Mouse (Mus musculus) C2C12 (cell line): ENCODE results near the gene Kif3c. TPM values are rescaled to one million over a fixed set of nuclear protein-coding genes. Genes with fewer than 3 reads are reported as not detected.
"Not testable (repeated sequence)": the region's sequence is repeated elsewhere in the genome, so short reads cannot be mapped to it uniquely, and the experiment has no call there.

ENCODE experiments used
- H3K27me3 ChIP-seq: one replicate; pipeline ENCODE4 v1.6.1; 2011; ENCODE audit not compliant: control insufficient read depth, insufficient read depth, insufficient read length
- H3K36me3 ChIP-seq: one replicate; pipeline ENCODE4 v1.6.1; 2011; ENCODE audit not compliant: control insufficient read depth, insufficient read depth
- H3K4me3 ChIP-seq: one replicate; pipeline ENCODE4 v1.5.1; 2011; ENCODE audit warnings: mild to moderate bottlenecking, control low read depth; ENCODE audit not compliant: poor library complexity, insufficient read depth, severe bottlenecking
- H3K79me2 ChIP-seq: one replicate; pipeline ENCODE4 v1.6.1; 2011; ENCODE audit not compliant: control insufficient read depth, insufficient read depth
- H3K79me3 ChIP-seq: one replicate; pipeline ENCODE4 v1.6.1; 2011; ENCODE audit warnings: low read depth, control low read depth
- H3ac ChIP-seq: one replicate; pipeline ENCODE3; 2011; ENCODE audit warnings: low read depth; ENCODE audit not compliant: control insufficient read depth, insufficient read length
- CEBPB ChIP-seq: IDR thresholded peaks from one replicate; pipeline ENCODE4 v1.6.1; 2011; ENCODE audit warnings: low read depth, mild to moderate bottlenecking, control low read depth, moderate library complexity
- CTCF ChIP-seq: IDR thresholded peaks from one replicate; pipeline ENCODE4 v1.5.1; 2011; ENCODE audit not compliant: control insufficient read depth, insufficient read depth, insufficient read length
- FOSL1 ChIP-seq: IDR thresholded peaks from one replicate; pipeline ENCODE4 v1.8.0; 2011; ENCODE audit warnings: mild to moderate bottlenecking, low read length; ENCODE audit not compliant: poor library complexity, insufficient read depth, severe bottlenecking
- MAX ChIP-seq: IDR thresholded peaks from one replicate; pipeline ENCODE4 v1.6.1; 2011; ENCODE audit warnings: mild to moderate bottlenecking, control low read depth
- MYOD1 ChIP-seq: IDR thresholded peaks from one replicate; pipeline ENCODE4 v1.6.1; 2011; ENCODE audit warnings: low read depth; ENCODE audit not compliant: control insufficient read depth, insufficient read length
- MYOG ChIP-seq: IDR thresholded peaks from one replicate; pipeline ENCODE4 v1.6.1; 2011; ENCODE audit not compliant: control insufficient read depth, insufficient read length; ENCODE audit errors: extremely low read depth
- USF1 ChIP-seq: IDR thresholded peaks from one replicate; pipeline ENCODE4 v1.6.1; 2011; ENCODE audit warnings: low read depth, mild to moderate bottlenecking, control low read depth, moderate library complexity
- polyA plus RNA-seq: library from polyadenylated mRNA; unstranded; fragments of >200 nt; fragmentation: generic; extraction: Trizol; gene quantifications from one replicate; pipeline ENCODE4 v1.2.1, GENCODE M21; 2012; ENCODE audit warnings: missing spikeins

Kif3c gene
- polyA plus RNA-seq, 1 experiment: 17.4 TPM

DNA sequence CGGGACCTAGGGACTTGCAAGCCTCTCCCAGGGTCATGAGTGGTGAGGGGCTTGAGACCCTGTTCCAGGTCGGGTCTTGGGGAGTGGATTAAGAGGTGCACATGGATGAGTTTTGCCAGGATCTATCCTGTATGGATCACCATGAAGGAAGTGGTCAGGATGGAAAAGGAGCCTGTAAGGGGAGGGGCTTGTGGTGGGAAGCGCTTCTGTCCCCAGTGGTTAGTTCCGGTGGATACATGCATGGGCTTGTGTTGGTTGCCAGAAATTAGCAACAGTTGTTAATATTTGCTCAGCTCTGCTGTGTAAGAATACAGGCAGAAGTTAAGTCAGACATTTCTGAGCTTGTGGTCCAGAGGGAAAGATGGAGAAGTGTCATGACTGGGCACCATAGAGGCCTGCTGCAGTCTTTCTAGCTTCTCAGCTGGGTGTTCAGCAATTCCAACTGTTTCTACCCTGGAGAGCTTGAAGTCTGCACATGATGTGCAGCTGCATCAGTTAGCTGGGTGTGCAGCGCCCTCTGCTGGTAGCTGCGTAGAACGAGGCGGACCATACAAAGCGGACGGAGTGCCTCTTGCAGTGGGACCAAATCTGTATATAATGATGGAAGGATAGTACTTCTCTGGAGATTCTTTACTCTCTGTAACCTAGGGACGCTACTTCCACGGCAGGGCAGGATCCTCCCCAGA, 25.8 kb downstream of the Kif3c start:
- Histone ChIP-seq H3K79me2 (no peaks in the 10 kb centered on the region), H3K4me3 (no peak overlapping the region), H3K36me3 (peaks cover 31% of the 10 kb centered on the region), H3K27me3 (no peaks in the 10 kb centered on the region), H3K79me3 (no peaks in the 10 kb centered on the region), H3ac (no peak overlapping the region)
- TF ChIP-seq USF1: no peak
- peak; percentile 94 for TF ChIP-seq CTCF
- peak; percentile 44 for TF ChIP-seq MAX

DNA sequence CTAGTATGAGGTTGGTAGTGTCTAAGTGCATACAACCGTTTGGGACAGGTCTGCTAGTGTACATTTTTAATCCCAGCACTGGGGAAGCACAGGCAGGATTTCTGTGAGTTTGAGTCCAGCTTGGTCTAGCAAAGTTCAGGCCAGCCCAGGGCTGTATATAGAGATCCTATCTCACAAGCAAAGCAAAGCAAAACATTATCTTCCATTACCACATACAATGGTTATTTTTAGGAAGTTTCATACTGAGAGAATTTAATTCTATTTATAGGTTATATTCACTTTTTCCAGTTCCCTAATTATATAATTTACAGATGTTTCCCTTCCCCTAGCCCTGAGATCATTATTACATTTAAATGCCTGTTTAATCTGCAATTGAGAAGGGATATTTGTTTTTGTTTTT, 26.3 kb downstream of the Kif3c start:
- H3K79me3 ChIP-seq: no peaks in the 10 kb centered on the region
- peaks cover 31% of the 10 kb centered on the region for H3K36me3 ChIP-seq
- H3K79me2 ChIP-seq: no peaks in the 10 kb centered on the region
- no peaks in the 10 kb centered on the region for H3K27me3 ChIP-seq
- TF ChIP-seq CTCF (no peak), MAX (no peak), MYOG (no peak), FOSL1 (no peak), CEBPB (no peak), MYOD1 (no peak), USF1 (no peak)
- H3ac ChIP-seq: no peak overlapping the region
- no peak overlapping the region for H3K4me3 ChIP-seq

DNA sequence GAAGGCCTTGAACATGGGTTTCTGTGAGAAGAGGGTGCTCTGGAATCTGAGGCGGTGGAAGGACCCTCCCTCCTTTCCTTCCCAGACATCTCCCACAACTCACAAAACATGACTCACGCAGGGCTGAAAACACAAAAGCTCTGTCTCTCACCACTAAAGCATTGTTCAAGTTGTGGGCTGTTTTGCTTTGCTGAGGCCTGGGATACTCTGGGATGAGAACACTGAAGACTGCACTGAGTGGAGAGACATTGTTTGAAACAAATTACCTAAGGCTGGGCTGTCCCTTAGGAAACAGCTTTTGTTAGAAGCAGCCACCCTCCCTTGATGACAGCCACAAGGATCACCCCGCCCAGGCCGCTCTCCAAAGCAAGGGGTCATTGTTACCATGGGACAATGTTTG, 28.2 kb downstream of the Kif3c start:
- Histone ChIP-seq H3ac (no peak overlapping the region), H3K79me2 (no peaks in the 10 kb centered on the region), H3K27me3 (no peaks in the 10 kb centered on the region), H3K79me3 (no peaks in the 10 kb centered on the region), H3K4me3 (no peak overlapping the region), H3K36me3 (peaks cover 28% of the 10 kb centered on the region)
- TF ChIP-seq CTCF (no peak), MYOD1 (no peak), FOSL1 (no peak), MYOG (no peak), USF1 (no peak), MAX (no peak), CEBPB (no peak)

DNA sequence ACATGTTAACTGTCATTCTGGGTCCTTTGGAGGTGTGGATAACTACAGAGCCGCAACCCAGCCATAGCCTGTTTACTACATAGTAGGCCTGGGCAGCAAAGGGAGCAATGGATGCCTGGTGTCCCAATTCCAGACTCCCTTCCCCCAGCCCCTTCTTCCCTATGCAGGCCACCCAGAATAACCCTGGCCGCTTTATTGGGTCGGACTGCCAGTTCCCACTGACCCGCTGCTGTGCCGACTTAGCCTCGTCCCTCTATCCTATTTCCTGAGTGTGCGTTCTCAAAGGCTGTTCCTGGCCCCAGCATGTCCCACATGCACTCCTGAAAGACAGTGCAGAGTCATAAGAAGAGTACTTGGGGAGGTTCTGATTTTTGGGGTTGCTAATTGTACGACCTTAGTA, 32.0 kb downstream of the Kif3c start:
- no peak overlapping the region for H3K4me3 ChIP-seq
- H3K27me3 ChIP-seq: no peaks in the 10 kb centered on the region
- TF ChIP-seq CEBPB: no peak
- no peak for TF ChIP-seq FOSL1
- TF ChIP-seq USF1: no peak
- TF ChIP-seq MYOG: no peak
- TF ChIP-seq MYOD1: no peak
- TF ChIP-seq CTCF: no peak
- TF ChIP-seq MAX: no peak
- H3K79me3 ChIP-seq: no peaks in the 10 kb centered on the region
- no peak overlapping the region for H3ac ChIP-seq
- peaks cover 13% of the 10 kb centered on the region for H3K36me3 ChIP-seq
- no peaks in the 10 kb centered on the region for H3K79me2 ChIP-seq

GRCm38 (mm10) chr12:3405662-3406061, 40.7 kb downstream of the Kif3c start:
- H3K4me3 ChIP-seq: not testable (repeated sequence)

DNA sequence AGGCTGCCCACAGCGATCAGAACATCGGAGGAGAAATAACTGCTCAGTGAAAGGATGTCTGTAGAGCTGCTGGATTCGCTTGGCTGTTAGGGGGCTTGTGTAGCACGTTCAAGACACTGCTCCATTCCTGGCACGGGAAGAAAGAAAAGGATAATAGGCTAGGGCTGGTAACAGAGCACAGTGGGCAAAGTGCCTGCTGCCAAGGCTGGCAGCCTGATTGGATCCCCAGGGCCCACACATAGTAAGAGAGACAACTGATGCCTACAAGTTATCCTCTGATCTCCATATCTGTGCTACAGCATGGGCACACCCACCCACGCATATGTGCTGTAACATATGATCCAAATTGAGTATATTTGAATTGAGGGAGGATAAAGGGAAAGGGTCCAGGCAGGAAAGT, 41.7 kb downstream of the Kif3c start:
- Histone ChIP-seq H3K79me3 (no peaks in the 10 kb centered on the region), H3K27me3 (no peaks in the 10 kb centered on the region), H3K79me2 (no peaks in the 10 kb centered on the region), H3ac (no peak overlapping the region), H3K4me3 (no peak overlapping the region), H3K36me3 (peaks cover 14% of the 10 kb centered on the region)
- no peak for TF ChIP-seq MYOG
- no peak for TF ChIP-seq CTCF
- no peak for TF ChIP-seq FOSL1
- no peak for TF ChIP-seq USF1
- TF ChIP-seq MAX: no peak
- no peak for TF ChIP-seq MYOD1
- TF ChIP-seq CEBPB: no peak

More at GRCm38 (mm10) chr12:3405662-3406061, 40.7 kb downstream of the Kif3c start:
- not testable (repeated sequence) for H3K79me3 ChIP-seq, H3K79me2 ChIP-seq, H3ac ChIP-seq, H3K27me3 ChIP-seq
- peaks cover 17% of the 10 kb centered on the region for H3K36me3 ChIP-seq
